Mouse (Mus musculus) MEL (cell line): ENCODE results near the gene Fgfbp3. TPM values are rescaled to one million over a fixed set of nuclear protein-coding genes. Genes with fewer than 3 reads are reported as not detected.

Experiments used
- DNase-seq: peaks from one replicate; pipeline ENCODE4 v3.0.0; 2011; ENCODE audit warnings: low read depth, low spot score
- H3K27ac ChIP-seq: 2 replicates; pipeline ENCODE4 v1.5.1; 2012; ENCODE audit warnings: low read depth, mild to moderate bottlenecking, control low read depth, low read length, moderate library complexity; ENCODE audit not compliant: control insufficient read depth
- H3K27me3 ChIP-seq, 2 experiments: fragments of 150-350 bp in 1 of 2; sonication (generic) in 1 of 2; 2 replicates each; pipeline ENCODE4 v1.6.1; 2012; ENCODE audit warnings: low read length in 2 of 2, mild to moderate bottlenecking in 2 of 2, improper control_type of control experiment in 1 of 2, moderate library complexity in 1 of 2; ENCODE audit not compliant: insufficient read depth in 2 of 2, control insufficient read depth in 1 of 2
- H3K36me3 ChIP-seq, 2 experiments: 2 replicates each; pipeline ENCODE4 v1.6.1; 2012 to 2014; ENCODE audit warnings: low read length in 2 of 2, improper control_type of control experiment in 1 of 2, inconsistent platforms in 1 of 2, mild to moderate bottlenecking in 1 of 2; ENCODE audit not compliant: insufficient read depth in 2 of 2, control insufficient read depth in 1 of 2
- H3K4me1 ChIP-seq, 2 experiments: fragments of 150-350 bp in 1 of 2; sonication (generic) in 1 of 2; 2 replicates each; pipeline ENCODE4 v1.6.1; 2012; ENCODE audit warnings: low read length in 2 of 2, improper control_type of control experiment in 1 of 2, mild to moderate bottlenecking in 1 of 2; ENCODE audit not compliant: insufficient read depth in 2 of 2, control insufficient read depth in 1 of 2
- H3K4me3 ChIP-seq, 2 experiments: fragments of 150-350 bp in 1 of 2; sonication (generic) in 1 of 2; 2 replicates each; pipeline ENCODE4 v1.5.1; 2012; ENCODE audit warnings: low read depth in 2 of 2, low read length in 2 of 2, mild to moderate bottlenecking in 2 of 2, moderate library complexity in 2 of 2, control low read depth in 1 of 2, improper control_type of control experiment in 1 of 2; ENCODE audit not compliant: control insufficient read depth in 1 of 2, insufficient read depth in 1 of 2
- H3K79me2 ChIP-seq: 2 replicates; pipeline ENCODE4 v1.6.1; 2012; ENCODE audit warnings: mild to moderate bottlenecking, low read length, moderate library complexity; ENCODE audit not compliant: control insufficient read depth, poor library complexity, insufficient read depth
- H3K9ac ChIP-seq: 2 replicates; pipeline ENCODE4 v1.6.1; 2012; ENCODE audit warnings: low read depth, mild to moderate bottlenecking, control low read depth, low read length, moderate library complexity; ENCODE audit not compliant: control insufficient read depth, poor library complexity, severe bottlenecking
- H3K9me3 ChIP-seq: fragments of 150-350 bp; sonication (generic); replicated peaks from 2 replicates; pipeline ENCODE4 v1.6.1; 2012; ENCODE audit warnings: mild to moderate bottlenecking, low read length, improper control_type of control experiment, moderate library complexity; ENCODE audit not compliant: insufficient read depth
- BHLHE40 ChIP-seq: IDR thresholded peaks from 2 replicates; pipeline ENCODE4 v1.6.1; 2012; ENCODE audit warnings: low read depth, mild to moderate bottlenecking, inconsistent platforms, low read length, improper control_type of control experiment, borderline replicate concordance
- CHD1 ChIP-seq: IDR thresholded peaks from 2 replicates; pipeline ENCODE4 v1.6.1; 2012; ENCODE audit warnings: low read depth, mild to moderate bottlenecking, inconsistent platforms, low read length, improper control_type of control experiment
- CTCF ChIP-seq, 3 experiments: IDR thresholded peaks in 2 of 3; conservative IDR thresholded peaks in 1 of 3; 2 replicates each; pipeline ENCODE4 v1.5.1; 2011 to 2012; ENCODE audit warnings: low read length in 3 of 3, low read depth in 2 of 3, mild to moderate bottlenecking in 2 of 3, improper control_type of control experiment in 1 of 3, inconsistent platforms in 1 of 3, mixed read lengths in 1 of 3, moderate library complexity in 1 of 3; ENCODE audit not compliant: control insufficient read depth in 1 of 3, insufficient read depth in 1 of 3, poor library complexity in 1 of 3, severe bottlenecking in 1 of 3
- E2F4 ChIP-seq: IDR thresholded peaks from 2 replicates; pipeline ENCODE4 v1.6.1; 2011; ENCODE audit warnings: low read depth, low read length, improper control_type of control experiment, borderline replicate concordance
- EP300 ChIP-seq, 2 experiments: IDR thresholded peaks; 2 replicates each; pipeline ENCODE4 v1.6.1; 2011; ENCODE audit warnings: improper control_type of control experiment in 2 of 2, low read length in 2 of 2, low read depth in 1 of 2, mild to moderate bottlenecking in 1 of 2
- ETS1 ChIP-seq: IDR thresholded peaks from 2 replicates; pipeline ENCODE4 v1.6.1; 2012; ENCODE audit warnings: low read depth, mild to moderate bottlenecking, inconsistent platforms, low read length, improper control_type of control experiment, moderate library complexity
- GABPA ChIP-seq: IDR thresholded peaks from 2 replicates; pipeline ENCODE4 v1.6.1; 2012; ENCODE audit warnings: low read depth, mild to moderate bottlenecking, inconsistent platforms, low read length, improper control_type of control experiment, moderate library complexity
- HCFC1 ChIP-seq: IDR thresholded peaks from 2 replicates; pipeline ENCODE4 v1.6.1; 2012; ENCODE audit warnings: low read depth, mild to moderate bottlenecking, inconsistent platforms, low read length, improper control_type of control experiment, moderate library complexity
- JUND ChIP-seq: IDR thresholded peaks from 2 replicates; pipeline ENCODE4 v1.6.1; 2011; ENCODE audit warnings: low read depth, mild to moderate bottlenecking, improper control_type of control experiment, low read length
- KAT2A ChIP-seq: conservative IDR thresholded peaks from 2 replicates; pipeline ENCODE4 v1.6.1; 2012; ENCODE audit warnings: low read depth, low read length, improper control_type of control experiment, inconsistent platforms
- MAX ChIP-seq: IDR thresholded peaks from 2 replicates; pipeline ENCODE4 v1.6.1; 2011; ENCODE audit warnings: low read length, improper control_type of control experiment
- MAZ ChIP-seq: IDR thresholded peaks from 2 replicates; pipeline ENCODE4 v1.6.1; 2012; ENCODE audit warnings: low read depth, mild to moderate bottlenecking, inconsistent platforms, low read length, improper control_type of control experiment
- MXI1 ChIP-seq: IDR thresholded peaks from 2 replicates; pipeline ENCODE4 v1.6.1; 2011; ENCODE audit warnings: mild to moderate bottlenecking, low read depth, low read length, improper control_type of control experiment
- MYB ChIP-seq: IDR thresholded peaks from 2 replicates; pipeline ENCODE4 v1.6.1; 2011; ENCODE audit warnings: mild to moderate bottlenecking, low read depth, low read length, improper control_type of control experiment
- MYC ChIP-seq: IDR thresholded peaks from 2 replicates; pipeline ENCODE4 v1.6.1; 2011; ENCODE audit warnings: low read depth, mild to moderate bottlenecking, low read length, improper control_type of control experiment, moderate library complexity
- NELFE ChIP-seq: IDR thresholded peaks from 2 replicates; pipeline ENCODE4 v1.6.1; 2011; ENCODE audit warnings: low read depth, low read length, improper control_type of control experiment
- POLR2AphosphoS5 ChIP-seq: IDR thresholded peaks from 2 replicates; pipeline ENCODE4 v1.6.1; 2012; ENCODE audit warnings: low read depth, borderline replicate concordance, mild to moderate bottlenecking, inconsistent platforms, low read length, moderate library complexity, mixed read lengths
- RAD21 ChIP-seq: IDR thresholded peaks from 2 replicates; pipeline ENCODE4 v1.6.1; 2011; ENCODE audit warnings: mild to moderate bottlenecking, low read depth, low read length, improper control_type of control experiment
- RCOR1 ChIP-seq: IDR thresholded peaks from 2 replicates; pipeline ENCODE4 v1.6.1; 2012; ENCODE audit warnings: low read depth, mild to moderate bottlenecking, inconsistent platforms, low read length, improper control_type of control experiment
- SIN3A ChIP-seq: IDR thresholded peaks from 2 replicates; pipeline ENCODE4 v1.6.1; 2012; ENCODE audit warnings: low read length, improper control_type of control experiment, inconsistent platforms
- SMC3 ChIP-seq: IDR thresholded peaks from 2 replicates; pipeline ENCODE4 v1.6.1; 2011; ENCODE audit warnings: low read depth, low read length, improper control_type of control experiment
- TBP ChIP-seq: IDR thresholded peaks from 2 replicates; pipeline ENCODE4 v1.8.0; 2011; ENCODE audit warnings: low read depth, low read length, improper control_type of control experiment
- TCF12 ChIP-seq: IDR thresholded peaks from 2 replicates; pipeline ENCODE4 v1.6.1; 2014; ENCODE audit warnings: low read depth, mild to moderate bottlenecking, inconsistent platforms, low read length, improper control_type of control experiment, moderate library complexity
- UBTF ChIP-seq: IDR thresholded peaks from 2 replicates; pipeline ENCODE4 v1.6.1; 2012; ENCODE audit warnings: low read depth, mild to moderate bottlenecking, inconsistent platforms, low read length, improper control_type of control experiment, moderate library complexity, borderline replicate concordance; ENCODE audit not compliant: insufficient read depth
- USF1 ChIP-seq: IDR thresholded peaks from 2 replicates; pipeline ENCODE4 v1.6.1; 2014; ENCODE audit warnings: low read depth, mild to moderate bottlenecking, inconsistent platforms, low read length, improper control_type of control experiment, moderate library complexity
- USF2 ChIP-seq, 2 experiments: IDR thresholded peaks; 2 replicates each; pipeline ENCODE4 v1.6.1; 2011 to 2012; ENCODE audit warnings: improper control_type of control experiment in 2 of 2, low read length in 2 of 2, borderline replicate concordance in 1 of 2, inconsistent platforms in 1 of 2, low read depth in 1 of 2, mild to moderate bottlenecking in 1 of 2; ENCODE audit not compliant: insufficient read depth in 1 of 2
- ZC3H11A ChIP-seq: IDR thresholded peaks from 2 replicates; pipeline ENCODE4 v1.6.1; 2012; ENCODE audit warnings: low read depth, mild to moderate bottlenecking, inconsistent platforms, low read length, improper control_type of control experiment
- ZKSCAN1 ChIP-seq: IDR thresholded peaks from 2 replicates; pipeline ENCODE4 v1.6.1; 2012; ENCODE audit warnings: low read depth, mild to moderate bottlenecking, inconsistent platforms, low read length, improper control_type of control experiment, moderate library complexity
- ZNF384 ChIP-seq: IDR thresholded peaks from 2 replicates; pipeline ENCODE4 v1.6.1; 2012; ENCODE audit warnings: low read depth, mild to moderate bottlenecking, inconsistent platforms, low read length, improper control_type of control experiment
- polyA plus RNA-seq, 2 experiments: library from polyadenylated mRNA; stranded (reverse) in 1 of 2; unstranded in 1 of 2; fragments of >175 nt in 1 of 2; fragments of >200 nt in 1 of 2; gene quantifications; 2 replicates each; pipeline versions ENCODE4 v1.2.1 to v1.2.4; 2012; ENCODE audit warnings: low replicate concordance in 2 of 2, low read depth in 1 of 2; ENCODE audit not compliant: insufficient read length in 2 of 2, insufficient read depth in 1 of 2, missing spikeins in 1 of 2
- total RNA-seq: library from RNA; depleted of rRNA; stranded (reverse); fragments of 300-350 nt; gene quantifications from 2 replicates; pipeline ENCODE4 v1.2.3, GENCODE M21; 2012

Fgfbp3 gene
- total and polyA plus RNA-seq, 3 experiments = 2.6 to 10.0 TPM; not detected in 1

- Histone ChIP-seq H3K79me2 (peaks cover 58% of the 10 kb centered on the region), H3K4me1 (peaks cover 16 to 28% of the 10 kb centered on the region in 2 experiments), H3K27ac (peak overlapping the region; percentile 52), H3K36me3 (peaks cover 3 to 51% of the 10 kb centered on the region in 2 experiments), H3K4me3 (peak overlapping the region; percentile 70 to 79), H3K27me3 (no peaks in the 10 kb centered on the region), H3K9ac (peak overlapping the region; percentile 99), H3K9me3 (no peaks in the 10 kb centered on the region)
- TF ChIP-seq MAX (no peak), SIN3A (peak; percentile 61; the same call in 1 of the 2 replicates), ZNF384 (peak; percentile 97), ZC3H11A (no peak)
- peak; percentile 63 for DNase-seq
Measured at GRCm38 (mm10) chr19:36927800-36928361, 8.5 kb upstream of the Fgfbp3 start.

- Histone ChIP-seq H3K9me3 (no peaks in the 10 kb centered on the region), H3K27me3 (no peaks in the 10 kb centered on the region), H3K36me3 (peaks cover 3 to 44% of the 10 kb centered on the region in 2 experiments), H3K27ac (peak overlapping the region; percentile 92), H3K9ac (peak overlapping the region; percentile 99), H3K79me2 (peaks cover 56% of the 10 kb centered on the region), H3K4me3 (peak overlapping the region; percentile 70 to 79), H3K4me1 (peaks cover 9 to 25% of the 10 kb centered on the region in 2 experiments)
- peak; percentile 82 for DNase-seq
- TF ChIP-seq BHLHE40 = 0 out of 2 replicates have a peak, but pooled peaks have one; percentile 7
- peak; percentile 86 for TF ChIP-seq ETS1
- no peak for TF ChIP-seq ZC3H11A
- TF ChIP-seq SIN3A = peak; percentile 96
- no peak for TF ChIP-seq MAZ
- no peak for TF ChIP-seq RAD21
- TF ChIP-seq USF1 = no peak
- no peak for TF ChIP-seq UBTF
- TF ChIP-seq MXI1 = peak; percentile 86
- TF ChIP-seq E2F4 = no peak
- TF ChIP-seq KAT2A = no peak
- TF ChIP-seq TCF12 = peak; percentile 84
- peak; percentile 49 to 77; a peak in 3 of 4 replicates for TF ChIP-seq EP300 (IDR thresholded peaks at IDR 0.05; ENCODE audit: low read depth in 1 of 2, low read length in 2 of 2)
- peak; percentile 95 for TF ChIP-seq ZNF384
- TF ChIP-seq ZKSCAN1 = no peak
- no peak for TF ChIP-seq JUND
- peak; percentile 97 for TF ChIP-seq CHD1
- peak; percentile 48; the same call in 1 of the 2 replicates for TF ChIP-seq HCFC1
- TF ChIP-seq RCOR1 = no peak
- TF ChIP-seq USF2 (IDR thresholded peaks at IDR 0.05; ENCODE audit: borderline replicate concordance in 1 of 2, insufficient read depth in 1 of 2, low read depth in 1 of 2, low read length in 2 of 2) = no peak
- no peak for TF ChIP-seq NELFE
- TF ChIP-seq MYB = peak; percentile 59
- peak; percentile 60 for TF ChIP-seq MAX
- no peak for TF ChIP-seq POLR2AphosphoS5
- TF ChIP-seq MYC = peak; percentile 45; the same call in 1 of the 2 replicates
- no peak for TF ChIP-seq CTCF (IDR thresholded peaks at IDR 0.05 in 2 of 3, conservative IDR thresholded peaks at IDR 0.05 in 1 of 3; ENCODE audit: control insufficient read depth in 1 of 3, insufficient read depth in 1 of 3, low read depth in 2 of 3, low read length in 3 of 3, poor library complexity in 1 of 3, severe bottlenecking in 1 of 3)
- no peak for TF ChIP-seq SMC3
- no peak for TF ChIP-seq GABPA
- TF ChIP-seq TBP = 0 out of 2 replicates have a peak, but pooled peaks have one; percentile 55
Measured at GRCm38 (mm10) chr19:36926553-36927236, 7.3 kb upstream of the Fgfbp3 start.
